Mouse (Mus musculus): ENCODE results near the gene Cep41.

The Cep41 gene

GRCm38 (mm10) chr6:30621986-30622389, 71.6 kb downstream of the Cep41 start:
- no peak for DNase-seq

- DNase-seq = no peak
Observed at GRCm38 (mm10) chr6:30620994-30621393, 72.6 kb downstream of the Cep41 start.

DNA sequence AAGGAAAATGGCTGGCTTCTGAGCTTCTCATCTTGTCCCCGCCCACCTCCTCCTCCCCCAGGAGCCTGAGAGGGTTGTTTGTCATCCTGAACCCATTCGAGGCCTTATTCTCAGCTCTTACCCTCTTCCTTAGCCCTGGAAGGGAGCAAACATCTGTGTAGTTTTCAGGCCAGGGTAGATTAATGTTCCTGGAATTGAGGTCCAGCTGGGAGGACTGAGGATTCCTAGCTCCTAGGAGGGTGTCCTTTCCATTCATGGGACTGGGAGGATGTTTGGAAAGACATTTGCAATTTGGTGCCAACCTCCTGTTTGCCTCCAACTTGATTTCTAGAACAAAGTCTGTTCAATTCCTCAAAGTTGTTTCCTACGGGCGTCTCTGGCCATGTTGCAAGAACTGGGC, 73.0 kb downstream of the Cep41 start:
- DNase-seq = no peak

- no peak for DNase-seq
Observed at GRCm38 (mm10) chr6:30619606-30620005, 73.9 kb downstream of the Cep41 start.

GRCm38 (mm10) chr6:30618735-30619134, 74.8 kb downstream of the Cep41 start:
- no peak for DNase-seq

- no peak for DNase-seq
Observed at GRCm38 (mm10) chr6:30617959-30618590, 75.5 kb downstream of the Cep41 start.

DNA sequence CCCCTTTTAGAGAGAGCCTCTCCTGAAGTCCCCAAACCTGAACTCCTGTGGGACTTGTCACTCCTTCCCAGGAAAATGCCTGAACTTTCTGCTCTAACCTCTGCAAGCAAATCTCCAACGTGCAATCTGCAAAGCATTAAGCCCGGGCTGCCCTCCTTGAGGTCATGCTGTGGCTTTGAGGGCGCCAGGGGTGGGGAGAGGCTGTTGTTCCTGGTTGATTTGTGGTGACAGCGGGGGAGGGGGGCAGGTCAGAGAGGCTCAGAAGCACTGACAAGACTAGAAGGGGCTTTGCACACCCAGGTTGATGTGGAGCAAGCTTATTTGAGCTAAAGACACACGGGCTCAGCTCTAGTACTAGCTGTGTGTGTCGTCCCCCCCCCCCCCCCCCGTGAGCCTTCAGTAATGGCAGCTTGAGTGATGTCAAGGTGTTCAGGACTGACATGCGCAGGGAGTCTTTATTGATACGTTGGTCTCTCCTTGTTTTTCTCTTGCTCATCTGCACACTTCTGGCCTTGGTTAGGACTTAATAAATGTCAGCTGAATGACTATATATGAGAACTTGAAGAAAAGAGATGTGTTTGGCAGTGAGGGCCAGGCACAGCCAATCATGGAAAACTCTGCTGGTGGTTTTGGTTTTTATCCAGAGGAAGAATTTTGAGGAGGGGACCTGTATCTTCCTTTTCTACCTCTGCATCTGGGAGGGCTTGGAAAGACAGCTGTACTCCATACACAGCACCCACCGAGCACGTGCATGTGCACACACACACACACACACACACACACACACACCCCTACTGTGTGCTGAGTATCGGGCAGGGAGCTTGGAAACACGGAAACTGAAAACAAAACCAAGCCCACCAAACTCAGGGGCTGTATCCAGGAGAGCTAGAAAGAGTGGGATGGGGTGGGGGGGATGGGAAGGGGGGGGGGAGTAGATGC, 76.3 kb downstream of the Cep41 start:
- DNase-seq = no peak

DNA sequence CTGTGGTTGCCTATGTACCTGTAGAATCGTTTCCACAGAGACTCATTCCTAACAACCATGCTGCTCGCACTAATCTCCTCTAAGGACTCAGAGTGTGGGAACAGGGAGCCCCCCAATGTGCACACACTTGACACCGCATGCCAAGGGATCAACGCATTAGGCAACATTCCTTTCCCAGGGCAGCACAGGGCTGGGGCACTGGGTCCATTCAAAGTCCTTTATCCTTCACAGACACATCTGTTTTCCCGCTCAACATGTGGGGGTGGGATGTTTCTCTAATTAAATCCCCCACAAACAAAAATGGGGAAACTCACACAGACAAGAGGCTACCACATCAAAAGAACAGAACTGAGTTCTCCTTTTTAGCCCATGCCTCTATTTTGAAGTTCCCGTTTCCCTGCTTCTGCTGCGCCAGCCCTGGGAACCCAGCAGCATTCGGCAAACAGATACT, 77.0 kb downstream of the Cep41 start:
- no peak for DNase-seq

GRCm38 (mm10) chr6:30615741-30616140, 77.8 kb downstream of the Cep41 start:
- DNase-seq = no peak

- DNase-seq = no peak
Observed at GRCm38 (mm10) chr6:30614251-30614650, 79.3 kb downstream of the Cep41 start.

- DNase-seq = no peak
Observed at GRCm38 (mm10) chr6:30611212-30611611, 82.3 kb downstream of the Cep41 start.

DNA sequence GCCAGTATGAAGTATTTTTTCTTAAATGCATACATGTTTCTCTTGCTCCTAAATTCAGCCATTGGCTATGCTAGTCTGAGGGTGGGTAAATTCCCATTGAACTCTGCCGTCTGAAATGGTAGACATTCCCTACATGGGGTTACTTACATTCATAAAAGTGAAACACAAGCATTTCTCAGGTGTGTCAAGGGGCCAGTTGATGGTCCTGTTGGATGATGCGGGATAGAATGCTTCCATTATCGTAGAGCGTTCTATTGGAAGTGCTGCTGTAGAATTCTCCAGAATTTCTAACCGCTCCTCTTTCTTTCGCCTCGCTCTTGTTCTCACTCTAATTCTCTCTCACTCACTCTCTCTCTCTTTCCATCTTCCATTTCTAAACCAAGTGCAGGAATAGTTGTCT, 82.8 kb downstream of the Cep41 start, which contains the start of gene Cpa5:
Gene Cpa5 (plus strand): TSS at position 301 of the 400 bp plus-strand sequence.
- no peak for DNase-seq

- DNase-seq = no peak
Observed at GRCm38 (mm10) chr6:30605672-30606071, 87.9 kb downstream of the Cep41 start.

DNA sequence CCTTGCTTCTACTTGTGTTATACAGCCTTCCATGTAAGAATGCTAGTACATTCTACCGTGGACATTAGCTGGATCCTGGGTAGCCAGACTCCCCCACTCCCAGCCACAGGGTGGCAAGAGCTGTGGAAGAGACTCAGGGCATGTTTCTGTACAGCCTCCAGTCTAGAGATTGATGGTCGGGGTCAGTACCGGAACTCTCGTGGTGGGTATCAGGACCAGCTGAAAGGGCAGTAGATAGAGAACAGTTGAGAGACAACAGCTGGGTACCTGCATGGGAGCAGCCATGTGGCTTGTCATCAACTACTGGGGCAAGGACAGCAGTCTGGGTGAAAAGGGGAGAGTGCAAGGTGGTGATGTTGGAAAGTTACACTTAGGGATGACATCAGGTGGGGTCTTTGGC, 88.4 kb downstream of the Cep41 start:
- DNase-seq = no peak

- no peak for DNase-seq
Observed at GRCm38 (mm10) chr6:30604342-30604867, 89.1 kb downstream of the Cep41 start.
